Mouse (Mus musculus) forebrain, embryonic 10.5 days (tissue): ENCODE measurements around the gene Sfxn5. TPM values are rescaled to one million over a fixed set of nuclear protein-coding genes. Genes with fewer than 3 reads are reported as not detected.

ENCODE experiments used
- DNase-seq: peaks from one replicate; pipeline ENCODE4 v3.0.0-alpha.2; 2017; ENCODE audit warnings: low spot score; ENCODE audit errors: extremely low spot score
- H3K27ac ChIP-seq: fragments of 300-500 bp; sonication (generic); 2 replicates; pipeline ENCODE4 v1.5.1; 2016; ENCODE audit warnings: mild to moderate bottlenecking
- H3K27me3 ChIP-seq: fragments of 300-500 bp; sonication (generic); 2 replicates; pipeline ENCODE4 v1.6.1; 2016; ENCODE audit warnings: mild to moderate bottlenecking; ENCODE audit not compliant: poor library complexity, severe bottlenecking
- H3K36me3 ChIP-seq: fragments of 300-500 bp; sonication (generic); replicated peaks from 2 replicates; pipeline ENCODE4 v1.6.1; 2016; ENCODE audit warnings: mild to moderate bottlenecking, moderate library complexity
- H3K4me1 ChIP-seq: fragments of 300-500 bp; sonication (generic); 2 replicates; pipeline ENCODE4 v1.6.1; 2016
- H3K4me3 ChIP-seq: fragments of 300-500 bp; sonication (generic); 2 replicates; pipeline ENCODE4 v1.5.1; 2016; ENCODE audit warnings: mild to moderate bottlenecking, moderate library complexity
- H3K9me3 ChIP-seq: fragments of 300-500 bp; sonication (generic); 2 replicates; pipeline ENCODE4 v1.6.1; 2016; ENCODE audit warnings: mild to moderate bottlenecking, moderate library complexity
- WGBS: fragments of 180-500 bp; shearing (Covaris S2); methylation state at CpG from one replicate; pipeline ENCODE4 v1.1.7; 2016; 5-methylcytosine and 5-hydroxymethylcytosine counted together
- microRNA-seq: library from miRNA; unstranded; fragments of <30 nt; microRNA quantifications from one replicate; pipeline ENCODE4, GENCODE M21; 2017
- polyA plus RNA-seq: library from polyadenylated mRNA; unstranded; fragments of >200 nt; fragmentation: Nextera tagmentation; extraction: Ambion mirVana; gene quantifications from 2 replicates; pipeline ENCODE4 v1.2.1, GENCODE M21; 2016

The Sfxn5 gene
- polyA plus RNA-seq, 1 experiment from 2014 or later: 14.3 TPM

DNA sequence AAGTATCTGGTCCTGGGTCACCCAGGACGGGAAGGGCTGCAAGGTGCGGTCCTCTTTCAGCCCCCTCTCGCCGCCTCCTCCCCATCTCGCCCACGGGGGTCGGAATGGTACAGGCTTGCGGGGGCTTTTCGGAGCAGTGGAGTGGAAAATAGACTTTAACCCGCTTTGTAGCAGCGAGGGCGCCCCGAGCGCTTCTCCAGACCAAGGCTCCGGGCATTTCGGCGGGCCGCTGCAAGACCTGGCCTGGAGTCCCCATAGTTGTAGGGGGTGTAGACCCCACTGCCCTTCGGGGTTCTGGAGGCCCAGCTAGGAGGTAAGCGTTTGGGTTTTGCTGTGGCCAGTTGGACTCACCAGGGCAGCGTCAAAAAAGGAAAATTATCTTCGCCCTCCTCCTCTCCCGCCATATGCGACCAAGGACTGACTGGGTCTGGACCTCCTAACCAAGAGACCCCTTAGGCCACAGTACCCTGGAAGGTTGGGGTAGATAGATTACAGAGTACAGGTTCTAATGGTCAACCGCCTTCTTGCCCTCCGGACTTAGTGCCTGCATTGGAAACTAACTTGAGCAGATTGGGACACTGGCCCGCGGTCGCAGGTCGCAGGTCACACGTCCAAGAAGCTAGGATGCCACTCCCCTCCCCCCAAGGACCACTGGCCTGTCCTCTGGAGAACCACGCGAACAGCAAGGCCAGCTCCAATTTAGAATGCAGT lies 147.0 kb downstream of the Sfxn5 start:
- Histone ChIP-seq H3K4me3 (peak overlapping the region; percentile 78), H3K27ac (peak overlapping the region; percentile 94), H3K27me3 (peaks cover 89% of the 10 kb centered on the region), H3K9me3 (no peaks in the 10 kb centered on the region), H3K36me3 (peaks cover 15% of the 10 kb centered on the region; the same call in 1 of the 2 replicates), H3K4me1 (peaks cover 56% of the 10 kb centered on the region)
- 2% methylated on average over 33 of the region's 33 CpGs for WGBS
- DNase-seq: peak; percentile 75

- DNase-seq: no peak
- H3K4me1 ChIP-seq: peaks cover 38% of the 10 kb centered on the region
- H3K36me3 ChIP-seq: no peaks in the 10 kb centered on the region
- WGBS: 70% methylated on average over 3 of the region's 3 CpGs
- H3K4me3 ChIP-seq: no peak overlapping the region
- H3K9me3 ChIP-seq: no peaks in the 10 kb centered on the region
- H3K27ac ChIP-seq: no peak overlapping the region
- peaks cover 66% of the 10 kb centered on the region for H3K27me3 ChIP-seq
Observed at GRCm38 (mm10) chr6:85183951-85184350, 149.3 kb downstream of the Sfxn5 start.

DNA sequence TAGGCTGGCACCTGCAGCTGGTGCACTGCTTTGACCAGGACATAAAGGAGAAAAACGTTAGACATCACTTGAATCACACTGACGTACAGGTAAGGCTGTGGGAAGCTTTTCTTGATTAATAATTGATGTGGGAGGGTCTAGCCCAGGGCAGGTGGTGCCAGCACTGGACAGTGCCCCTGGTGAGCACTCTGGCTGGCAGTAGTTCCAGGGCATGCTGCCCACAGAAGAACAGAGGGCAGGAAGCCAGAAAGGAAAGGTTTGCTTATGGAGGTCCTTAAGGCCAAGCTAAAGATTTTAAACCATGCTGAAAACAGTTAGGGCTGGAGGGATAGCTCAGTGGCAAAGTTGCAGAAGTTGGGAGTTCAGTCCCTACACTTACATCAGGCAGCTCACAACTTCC lies 153.2 kb downstream of the Sfxn5 start:
- no peak for DNase-seq
- H3K27ac ChIP-seq: no peak overlapping the region
- WGBS: 83% methylated on average over 2 of the region's 2 CpGs

DNA sequence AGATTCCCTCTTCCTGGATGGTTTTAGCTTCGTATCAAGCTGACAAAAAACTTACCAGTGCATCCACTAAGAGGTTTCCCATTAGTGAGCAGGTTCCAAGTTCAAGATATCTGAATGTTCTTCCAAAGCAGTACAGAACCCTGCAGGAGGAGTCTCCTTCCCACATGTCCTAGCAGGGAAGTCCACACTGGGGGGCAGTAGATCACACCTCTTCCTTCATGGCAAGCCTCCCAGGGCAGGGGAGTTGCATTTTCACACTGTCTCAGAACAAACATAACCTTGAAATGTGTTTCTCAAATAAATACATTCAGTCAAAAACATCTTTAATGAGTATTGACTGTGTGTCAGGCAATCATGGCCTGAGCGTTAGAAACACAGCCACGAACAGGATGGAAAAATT lies 153.7 kb downstream of the Sfxn5 start:
- Histone ChIP-seq H3K27me3 (peaks cover 28% of the 10 kb centered on the region), H3K27ac (no peak overlapping the region), H3K9me3 (no peaks in the 10 kb centered on the region), H3K36me3 (no peaks in the 10 kb centered on the region), H3K4me1 (no peaks in the 10 kb centered on the region), H3K4me3 (no peak overlapping the region)
- DNase-seq: no peak
- WGBS: 85% methylated on average over 3 of the region's 3 CpGs

More for the DNA sequence above, 153.2 kb downstream of the Sfxn5 start:
- H3K4me3 ChIP-seq: no peak overlapping the region
- H3K9me3 ChIP-seq: no peaks in the 10 kb centered on the region
- H3K27me3 ChIP-seq: peaks cover 31% of the 10 kb centered on the region
- no peaks in the 10 kb centered on the region for H3K4me1 ChIP-seq
- H3K36me3 ChIP-seq: no peaks in the 10 kb centered on the region

DNA sequence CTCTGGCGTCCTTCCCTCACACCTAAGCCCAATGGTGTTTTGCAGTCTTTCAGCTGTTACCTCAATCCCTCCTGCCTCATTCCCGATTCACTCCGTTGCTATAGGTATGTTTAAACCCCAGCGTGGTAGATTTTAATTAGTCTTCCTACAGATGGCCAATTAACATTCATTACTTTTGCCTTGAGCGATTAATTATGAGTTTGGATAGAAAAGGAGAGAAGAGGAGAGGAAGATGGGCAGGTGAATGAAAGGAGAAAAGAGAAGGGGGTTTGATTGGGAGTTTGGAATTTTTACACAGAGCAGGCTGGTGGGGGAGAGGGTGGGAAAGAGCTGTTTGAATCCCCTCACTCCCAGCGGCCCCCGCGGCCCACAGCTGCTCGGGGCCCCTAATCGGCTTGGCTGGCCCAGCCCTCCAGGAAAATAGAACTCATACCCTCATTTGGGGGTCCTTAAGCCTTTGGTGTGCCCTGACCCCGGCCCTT lies 167.7 kb downstream of the Sfxn5 start:
- no peaks in the 10 kb centered on the region for H3K36me3 ChIP-seq
- H3K27me3 ChIP-seq: peaks cover 3% of the 10 kb centered on the region; the same call in 1 of the 2 replicates
- H3K4me1 ChIP-seq: peaks cover 63% of the 10 kb centered on the region
- DNase-seq: peak; percentile 73
- no peaks in the 10 kb centered on the region for H3K9me3 ChIP-seq
- peak overlapping the region; percentile 86 for H3K27ac ChIP-seq
- WGBS: 27% methylated on average over 11 of the region's 11 CpGs
- H3K4me3 ChIP-seq: peak overlapping the region; percentile 40

Small RNA genes within 50 kb of the gene (microRNA-seq; reads per million reads assigned to microRNA genes)
- gene Mir705: not detected

Other genes with a start within 250 kb of the Sfxn5 start
- 57.4 and 59.1 TPM in 2 replicates for gene Spr, start 195.7 kb downstream of the Sfxn5 start, polyA plus RNA-seq
- 26.5 and 35.8 TPM in 2 replicates for gene Emx1, start 146.0 kb downstream of the Sfxn5 start, polyA plus RNA-seq
- gene Rab11fip5, start 41.2 kb upstream of the Sfxn5 start, polyA plus RNA-seq: 2.5 and 3.1 TPM in 2 replicates
- not detected in 2 replicates for gene Noto, start 90.5 kb upstream of the Sfxn5 start, polyA plus RNA-seq
- gene Smyd5, start 98.6 kb upstream of the Sfxn5 start, polyA plus RNA-seq: 84.4 and 85.8 TPM in 2 replicates
- gene Cct7, start 118.1 kb upstream of the Sfxn5 start, polyA plus RNA-seq: 766 and 774 TPM in 2 replicates
- 35.3 and 37.2 TPM in 2 replicates for gene Pradc1, start 118.5 kb upstream of the Sfxn5 start, polyA plus RNA-seq
- 0.48 and 0.64 TPM in 2 replicates for gene Fbxo41, start 169.6 kb upstream of the Sfxn5 start, polyA plus RNA-seq
- not detected in 2 replicates for gene Egr4, start 180.2 kb upstream of the Sfxn5 start, polyA plus RNA-seq